Mouse (Mus musculus): ENCODE results near the gene Eif4a2. TPM values are rescaled to one million over a fixed set of nuclear protein-coding genes. Genes with fewer than 3 reads are reported as not detected.

The Eif4a2 gene
- polyA plus RNA-seq, 1 experiment from 2014 or later = 99.0 TPM

GRCm38 (mm10) chr16:23140911-23141310 is 33.7 kb downstream of the Eif4a2 start:
- H3K27ac ChIP-seq (replicated peaks) = no peak overlapping the region
- WGBS = 97% methylated on average over 3 of the region's 3 CpGs
- no peak overlapping the region for H3K4me3 ChIP-seq (ENCODE audit: low read depth, low read length)
- TF ChIP-seq EP300 (optimal IDR thresholded peaks at IDR 0.05) = no peak
- TF ChIP-seq CTCF (IDR thresholded peaks at IDR 0.05; ENCODE audit: low read depth) = no peak
- H3K9me3 ChIP-seq (ENCODE audit: control insufficient read depth, low read length) = no peaks in the 10 kb centered on the region
- no peak overlapping the region for H3K4me2 ChIP-seq (replicated peaks; ENCODE audit: low read depth)
- ATAC-seq (ENCODE audit: low FRiP score, low TSS enrichment) (no peak), DNase-seq (ENCODE audit: low spot score) (no peak)
- H3K9ac ChIP-seq (ENCODE audit: low read length) = no peak overlapping the region
- no peaks in the 10 kb centered on the region for H3K4me1 ChIP-seq (replicated peaks; ENCODE audit: control insufficient read depth, insufficient read depth)
- no peaks in the 10 kb centered on the region for H3K36me3 ChIP-seq (ENCODE audit: control insufficient read depth, insufficient read depth, low read length)
- H3K27me3 ChIP-seq (ENCODE audit: control insufficient read depth, insufficient read depth, low read length) = no peaks in the 10 kb centered on the region

GRCm38 (mm10) chr16:23144326-23144725 is 37.1 kb downstream of the Eif4a2 start:
- no peak overlapping the region for H3K4me3 ChIP-seq (ENCODE audit: low read depth, low read length)
- H3K27me3 ChIP-seq (ENCODE audit: control insufficient read depth, insufficient read depth, low read length) = no peaks in the 10 kb centered on the region
- H3K27ac ChIP-seq (replicated peaks) = no peak overlapping the region
- DNase-seq (ENCODE audit: low spot score) (no peak), ATAC-seq (ENCODE audit: low FRiP score, low TSS enrichment) (no peak)
- H3K9me3 ChIP-seq (ENCODE audit: control insufficient read depth, low read length) = no peaks in the 10 kb centered on the region
- no peak overlapping the region for H3K9ac ChIP-seq (ENCODE audit: low read length)
- no peaks in the 10 kb centered on the region for H3K4me1 ChIP-seq (replicated peaks; ENCODE audit: control insufficient read depth, insufficient read depth)
- H3K36me3 ChIP-seq (ENCODE audit: control insufficient read depth, insufficient read depth, low read length) = no peaks in the 10 kb centered on the region
- TF ChIP-seq EP300 (optimal IDR thresholded peaks at IDR 0.05) (no peak), CTCF (IDR thresholded peaks at IDR 0.05; ENCODE audit: low read depth) (no peak)
- 86% methylated on average over 7 of the region's 7 CpGs for WGBS
- no peak overlapping the region for H3K4me2 ChIP-seq (replicated peaks; ENCODE audit: low read depth)

- no peak overlapping the region for H3K27ac ChIP-seq (replicated peaks)
- no peaks in the 10 kb centered on the region for H3K27me3 ChIP-seq (ENCODE audit: control insufficient read depth, insufficient read depth, low read length)
- H3K9me3 ChIP-seq (ENCODE audit: control insufficient read depth, low read length) = no peaks in the 10 kb centered on the region
- no peaks in the 10 kb centered on the region for H3K36me3 ChIP-seq (ENCODE audit: control insufficient read depth, insufficient read depth, low read length)
- TF ChIP-seq EP300 (optimal IDR thresholded peaks at IDR 0.05) = no peak
- TF ChIP-seq CTCF (IDR thresholded peaks at IDR 0.05; ENCODE audit: low read depth) = no peak
- H3K4me1 ChIP-seq (replicated peaks; ENCODE audit: control insufficient read depth, insufficient read depth) = no peaks in the 10 kb centered on the region
- ATAC-seq (ENCODE audit: low FRiP score, low TSS enrichment) (no peak), DNase-seq (ENCODE audit: low spot score) (no peak)
- no peak overlapping the region for H3K4me2 ChIP-seq (replicated peaks; ENCODE audit: low read depth)
- WGBS = 73% methylated on average over 5 of the region's 5 CpGs
- no peak overlapping the region for H3K9ac ChIP-seq (ENCODE audit: low read length)
- H3K4me3 ChIP-seq (ENCODE audit: low read depth, low read length) = no peak overlapping the region
These were observed 38.0 kb downstream of the Eif4a2 start for GRCm38 (mm10) chr16:23145211-23145610.

GRCm38 (mm10) chr16:23146280-23146679 is 39.0 kb downstream of the Eif4a2 start, which contains the start of gene Adipoq:
Gene Adipoq, plus strand, starts transcription at chr16:23146536.
- DNase-seq (ENCODE audit: low spot score) (no peak), ATAC-seq (ENCODE audit: low FRiP score, low TSS enrichment) (no peak)
- H3K9ac ChIP-seq (ENCODE audit: low read length) = no peak within 1 kb of the TSS
- H3K36me3 ChIP-seq (ENCODE audit: control insufficient read depth, insufficient read depth, low read length) = no peaks in the 10 kb centered on the region
- H3K4me2 ChIP-seq (replicated peaks; ENCODE audit: low read depth) = no peak within 1 kb of the TSS
- H3K27me3 ChIP-seq (ENCODE audit: control insufficient read depth, insufficient read depth, low read length) = no peaks in the 10 kb centered on the region
- 86% methylated on average over 3 of the region's 3 CpGs for WGBS
- H3K4me3 ChIP-seq (ENCODE audit: low read depth, low read length) = no peak within 1 kb of the TSS
- TF ChIP-seq EP300 (optimal IDR thresholded peaks at IDR 0.05) (no peak), CTCF (IDR thresholded peaks at IDR 0.05; ENCODE audit: low read depth) (no peak)
- H3K27ac ChIP-seq (replicated peaks) = no peak within 1 kb of the TSS
- no peaks in the 10 kb centered on the region for H3K4me1 ChIP-seq (replicated peaks; ENCODE audit: control insufficient read depth, insufficient read depth)
- H3K9me3 ChIP-seq (ENCODE audit: control insufficient read depth, low read length) = no peaks in the 10 kb centered on the region

GRCm38 (mm10) chr16:23148936-23149335 is 41.7 kb downstream of the Eif4a2 start:
- H3K4me1 ChIP-seq (replicated peaks; ENCODE audit: control insufficient read depth, insufficient read depth) = no peaks in the 10 kb centered on the region
- no peak overlapping the region for H3K27ac ChIP-seq (replicated peaks)
- 70% methylated on average over 2 of the region's 2 CpGs for WGBS
- no peak for ATAC-seq (ENCODE audit: low FRiP score, low TSS enrichment)
- no peaks in the 10 kb centered on the region for H3K36me3 ChIP-seq (ENCODE audit: control insufficient read depth, insufficient read depth, low read length)
- H3K27me3 ChIP-seq (ENCODE audit: control insufficient read depth, insufficient read depth, low read length) = no peaks in the 10 kb centered on the region
- no peak overlapping the region for H3K4me2 ChIP-seq (replicated peaks; ENCODE audit: low read depth)
- no peak overlapping the region for H3K9ac ChIP-seq (ENCODE audit: low read length)
- no peaks in the 10 kb centered on the region for H3K9me3 ChIP-seq (ENCODE audit: control insufficient read depth, low read length)
- TF ChIP-seq CTCF (IDR thresholded peaks at IDR 0.05; ENCODE audit: low read depth) = no peak
- no peak for TF ChIP-seq EP300 (optimal IDR thresholded peaks at IDR 0.05)
- no peak overlapping the region for H3K4me3 ChIP-seq (ENCODE audit: low read depth, low read length)
- no peak for DNase-seq (ENCODE audit: low spot score)

GRCm38 (mm10) chr16:23149396-23149795 is 42.2 kb downstream of the Eif4a2 start:
- no peak for ATAC-seq (ENCODE audit: low FRiP score, low TSS enrichment)
- no peaks in the 10 kb centered on the region for H3K4me1 ChIP-seq (replicated peaks; ENCODE audit: control insufficient read depth, insufficient read depth)
- WGBS = 54% methylated on average over 8 of the region's 8 CpGs

More at GRCm38 (mm10) chr16:23149396-23149795, 42.2 kb downstream of the Eif4a2 start:
- no peaks in the 10 kb centered on the region for H3K9me3 ChIP-seq (ENCODE audit: control insufficient read depth, low read length)
- H3K36me3 ChIP-seq (ENCODE audit: control insufficient read depth, insufficient read depth, low read length) = no peaks in the 10 kb centered on the region
- no peak for DNase-seq (ENCODE audit: low spot score)
- TF ChIP-seq EP300 (optimal IDR thresholded peaks at IDR 0.05) (no peak), CTCF (IDR thresholded peaks at IDR 0.05; ENCODE audit: low read depth) (no peak)
- no peak overlapping the region for H3K4me3 ChIP-seq (ENCODE audit: low read depth, low read length)
- H3K4me2 ChIP-seq (replicated peaks; ENCODE audit: low read depth) = no peak overlapping the region
- no peak overlapping the region for H3K9ac ChIP-seq (ENCODE audit: low read length)
- H3K27ac ChIP-seq (replicated peaks) = no peak overlapping the region
- H3K27me3 ChIP-seq (ENCODE audit: control insufficient read depth, insufficient read depth, low read length) = no peaks in the 10 kb centered on the region

Data from stomach, postnatal 0 days (tissue).